Mouse (Mus musculus): ENCODE measurements at regions not wholly inside any gene's neighbourhood (a gene's known extent, or its start where the extent isn't known, plus 50 kb on each side); places are given as distances from the start of the nearest gene placed in this dataset.

GRCm38 (mm10) chr16:12960885-12961284 is 148.6 kb upstream of the Ercc4 start:
- no peak overlapping the region for H3K4me2 ChIP-seq (ENCODE audit: low read length)
- no peaks in the 10 kb centered on the region for H3K9me3 ChIP-seq (ENCODE audit: control insufficient read depth, low read length)
- no peak overlapping the region for H3K27ac ChIP-seq (ENCODE audit: low read depth)
- no peak for ATAC-seq (replicated peaks; ENCODE audit: low FRiP score, low TSS enrichment, low read depth)
- H3K27me3 ChIP-seq (replicated peaks; ENCODE audit: control insufficient read depth, insufficient read depth, low read length), result no peaks in the 10 kb centered on the region
- H3K4me3 ChIP-seq (ENCODE audit: low read depth, low read length), result no peak overlapping the region
- H3K36me3 ChIP-seq (ENCODE audit: control insufficient read depth, insufficient read depth, low read length), result no peaks in the 10 kb centered on the region
- no peak for DNase-seq (ENCODE audit: low spot score)
- H3K4me1 ChIP-seq (replicated peaks; ENCODE audit: control insufficient read depth, insufficient read depth, low read length), result no peaks in the 10 kb centered on the region
- 75% methylated on average over 5 of the region's 5 CpGs for WGBS
- no peak overlapping the region for H3K9ac ChIP-seq (ENCODE audit: low read length)

- Histone ChIP-seq H3K4me2 (ENCODE audit: low read length) (no peak overlapping the region), H3K4me3 (ENCODE audit: low read depth, low read length) (no peak overlapping the region), H3K9me3 (ENCODE audit: control insufficient read depth, low read length) (no peaks in the 10 kb centered on the region), H3K9ac (ENCODE audit: low read length) (no peak overlapping the region), H3K27me3 (replicated peaks; ENCODE audit: control insufficient read depth, insufficient read depth, low read length) (no peaks in the 10 kb centered on the region), H3K36me3 (ENCODE audit: control insufficient read depth, insufficient read depth, low read length) (no peaks in the 10 kb centered on the region), H3K4me1 (replicated peaks; ENCODE audit: control insufficient read depth, insufficient read depth, low read length) (no peaks in the 10 kb centered on the region), H3K27ac (ENCODE audit: low read depth) (no peak overlapping the region)
- no peak for ATAC-seq (replicated peaks; ENCODE audit: low FRiP score, low TSS enrichment, low read depth)
- no peak for DNase-seq (ENCODE audit: low spot score)
- 71% methylated on average over 1 of the region's 1 CpGs for WGBS
Measured at GRCm38 (mm10) chr16:12982681-12983080, 126.8 kb upstream of the Ercc4 start.

- no peaks in the 10 kb centered on the region for H3K36me3 ChIP-seq (ENCODE audit: control insufficient read depth, insufficient read depth, low read length)
- ATAC-seq (replicated peaks; ENCODE audit: low FRiP score, low TSS enrichment, low read depth), result no peak
- DNase-seq (ENCODE audit: low spot score), result no peak
- H3K4me1 ChIP-seq (replicated peaks; ENCODE audit: control insufficient read depth, insufficient read depth, low read length), result no peaks in the 10 kb centered on the region
- no peaks in the 10 kb centered on the region for H3K9me3 ChIP-seq (ENCODE audit: control insufficient read depth, low read length)
- H3K27ac ChIP-seq (ENCODE audit: low read depth), result no peak overlapping the region
- no peaks in the 10 kb centered on the region for H3K27me3 ChIP-seq (replicated peaks; ENCODE audit: control insufficient read depth, insufficient read depth, low read length)
- no peak overlapping the region for H3K4me2 ChIP-seq (ENCODE audit: low read length)
- no peak overlapping the region for H3K9ac ChIP-seq (ENCODE audit: low read length)
- H3K4me3 ChIP-seq (ENCODE audit: low read depth, low read length), result no peak overlapping the region
- 53% methylated on average over 1 of the region's 1 CpGs for WGBS
Measured at GRCm38 (mm10) chr16:13001288-13001880, 108.1 kb upstream of the Ercc4 start.

- no peak overlapping the region for H3K9ac ChIP-seq (ENCODE audit: low read length)
- DNase-seq (ENCODE audit: low spot score) (no peak), ATAC-seq (replicated peaks; ENCODE audit: low FRiP score, low TSS enrichment, low read depth) (no peak)
- no peak overlapping the region for H3K27ac ChIP-seq (ENCODE audit: low read depth)
- H3K4me2 ChIP-seq (ENCODE audit: low read length), result no peak overlapping the region
- no peaks in the 10 kb centered on the region for H3K36me3 ChIP-seq (ENCODE audit: control insufficient read depth, insufficient read depth, low read length)
- H3K4me1 ChIP-seq (replicated peaks; ENCODE audit: control insufficient read depth, insufficient read depth, low read length), result no peaks in the 10 kb centered on the region
- no peaks in the 10 kb centered on the region for H3K27me3 ChIP-seq (replicated peaks; ENCODE audit: control insufficient read depth, insufficient read depth, low read length)
- no peak overlapping the region for H3K4me3 ChIP-seq (ENCODE audit: low read depth, low read length)
- 73% methylated on average over 5 of the region's 5 CpGs for WGBS
- no peaks in the 10 kb centered on the region for H3K9me3 ChIP-seq (ENCODE audit: control insufficient read depth, low read length)
Measured at GRCm38 (mm10) chr16:13012863-13013262, 96.6 kb upstream of the Ercc4 start.

- WGBS, result 61% methylated on average over 10 of the region's 10 CpGs
- Histone ChIP-seq H3K36me3 (ENCODE audit: control insufficient read depth, insufficient read depth, low read length) (no peaks in the 10 kb centered on the region), H3K4me3 (ENCODE audit: low read depth, low read length) (no peak overlapping the region), H3K27ac (ENCODE audit: low read depth) (no peak overlapping the region), H3K4me2 (ENCODE audit: low read length) (no peak overlapping the region), H3K9me3 (ENCODE audit: control insufficient read depth, low read length) (no peaks in the 10 kb centered on the region), H3K9ac (ENCODE audit: low read length) (no peak overlapping the region), H3K4me1 (replicated peaks; ENCODE audit: control insufficient read depth, insufficient read depth, low read length) (no peaks in the 10 kb centered on the region), H3K27me3 (replicated peaks; ENCODE audit: control insufficient read depth, insufficient read depth, low read length) (no peaks in the 10 kb centered on the region)
- DNase-seq (ENCODE audit: low spot score), result no peak
- no peak for ATAC-seq (replicated peaks; ENCODE audit: low FRiP score, low TSS enrichment, low read depth)
Measured at GRCm38 (mm10) chr16:13013891-13014644, 95.4 kb upstream of the Ercc4 start.

GRCm38 (mm10) chr16:13022875-13023274 is 86.6 kb upstream of the Ercc4 start:
- 52% methylated on average over 4 of the region's 4 CpGs for WGBS
- Histone ChIP-seq H3K4me1 (replicated peaks; ENCODE audit: control insufficient read depth, insufficient read depth, low read length) (no peaks in the 10 kb centered on the region), H3K36me3 (ENCODE audit: control insufficient read depth, insufficient read depth, low read length) (no peaks in the 10 kb centered on the region), H3K27me3 (replicated peaks; ENCODE audit: control insufficient read depth, insufficient read depth, low read length) (no peaks in the 10 kb centered on the region), H3K4me2 (ENCODE audit: low read length) (no peak overlapping the region), H3K9ac (ENCODE audit: low read length) (no peak overlapping the region), H3K9me3 (ENCODE audit: control insufficient read depth, low read length) (no peaks in the 10 kb centered on the region), H3K27ac (ENCODE audit: low read depth) (no peak overlapping the region), H3K4me3 (ENCODE audit: low read depth, low read length) (no peak overlapping the region)
- ATAC-seq (replicated peaks; ENCODE audit: low FRiP score, low TSS enrichment, low read depth) (no peak), DNase-seq (ENCODE audit: low spot score) (no peak)

GRCm38 (mm10) chr16:13025393-13025792 is 84.1 kb upstream of the Ercc4 start:
- Histone ChIP-seq H3K27ac (ENCODE audit: low read depth) (no peak overlapping the region), H3K4me1 (replicated peaks; ENCODE audit: control insufficient read depth, insufficient read depth, low read length) (no peaks in the 10 kb centered on the region), H3K9ac (ENCODE audit: low read length) (no peak overlapping the region), H3K36me3 (ENCODE audit: control insufficient read depth, insufficient read depth, low read length) (no peaks in the 10 kb centered on the region), H3K4me3 (ENCODE audit: low read depth, low read length) (no peak overlapping the region), H3K9me3 (ENCODE audit: control insufficient read depth, low read length) (no peaks in the 10 kb centered on the region), H3K4me2 (ENCODE audit: low read length) (no peak overlapping the region), H3K27me3 (replicated peaks; ENCODE audit: control insufficient read depth, insufficient read depth, low read length) (no peaks in the 10 kb centered on the region)
- no peak for DNase-seq (ENCODE audit: low spot score)
- WGBS, result 37% methylated on average over 3 of the region's 3 CpGs
- ATAC-seq (replicated peaks; ENCODE audit: low FRiP score, low TSS enrichment, low read depth), result no peak

- Histone ChIP-seq H3K27me3 (replicated peaks; ENCODE audit: control insufficient read depth, insufficient read depth, low read length) (no peaks in the 10 kb centered on the region), H3K9me3 (ENCODE audit: control insufficient read depth, low read length) (no peaks in the 10 kb centered on the region), H3K4me3 (ENCODE audit: low read depth, low read length) (no peak overlapping the region), H3K27ac (ENCODE audit: low read depth) (no peak overlapping the region), H3K36me3 (ENCODE audit: control insufficient read depth, insufficient read depth, low read length) (no peaks in the 10 kb centered on the region), H3K4me2 (ENCODE audit: low read length) (no peak overlapping the region), H3K4me1 (replicated peaks; ENCODE audit: control insufficient read depth, insufficient read depth, low read length) (no peaks in the 10 kb centered on the region), H3K9ac (ENCODE audit: low read length) (no peak overlapping the region)
- 76% methylated on average over 5 of the region's 5 CpGs for WGBS
- DNase-seq (ENCODE audit: low spot score) (no peak), ATAC-seq (replicated peaks; ENCODE audit: low FRiP score, low TSS enrichment, low read depth) (no peak)
Measured at GRCm38 (mm10) chr16:13034136-13034535, 75.3 kb upstream of the Ercc4 start.

GRCm38 (mm10) chr16:13036596-13036995 is 72.9 kb upstream of the Ercc4 start:
- H3K9ac ChIP-seq (ENCODE audit: low read length), result no peak overlapping the region
- no peak overlapping the region for H3K27ac ChIP-seq (ENCODE audit: low read depth)
- H3K36me3 ChIP-seq (ENCODE audit: control insufficient read depth, insufficient read depth, low read length), result no peaks in the 10 kb centered on the region
- H3K4me3 ChIP-seq (ENCODE audit: low read depth, low read length), result no peak overlapping the region
- H3K4me1 ChIP-seq (replicated peaks; ENCODE audit: control insufficient read depth, insufficient read depth, low read length), result peaks cover 3% of the 10 kb centered on the region; the same call in 1 of the 2 replicates
- H3K4me2 ChIP-seq (ENCODE audit: low read length), result no peak overlapping the region
- WGBS, result 91% methylated on average over 4 of the region's 4 CpGs
- H3K27me3 ChIP-seq (replicated peaks; ENCODE audit: control insufficient read depth, insufficient read depth, low read length), result no peaks in the 10 kb centered on the region
- ATAC-seq (replicated peaks; ENCODE audit: low FRiP score, low TSS enrichment, low read depth) (no peak), DNase-seq (ENCODE audit: low spot score) (no peak)
- no peaks in the 10 kb centered on the region for H3K9me3 ChIP-seq (ENCODE audit: control insufficient read depth, low read length)

Data from intestine, embryonic 14.5 days (tissue).